Mouse (Mus musculus): ENCODE measurements around the gene Igfbp5. TPM values are rescaled to one million over a fixed set of nuclear protein-coding genes. Genes with fewer than 3 reads are reported as not detected.

Igfbp5 gene
- total and polyA plus RNA-seq, 3 experiments, result 0.03 TPM; not detected in 2

GRCm38 (mm10) chr1:72913073-72913472, 38.4 kb upstream of the Igfbp5 start:
- DNase-seq (ENCODE audit: low read depth, low spot score), result no peak
- no peak overlapping the region for H3K9ac ChIP-seq (ENCODE audit: control insufficient read depth, low read depth, low read length, poor library complexity, severe bottlenecking)
- TF ChIP-seq GATA1 (IDR thresholded peaks at IDR 0.05; ENCODE audit: low read depth, low read length) (no peak), KAT2A (conservative IDR thresholded peaks at IDR 0.05; ENCODE audit: low read depth, low read length) (no peak), CTCF (IDR thresholded peaks at IDR 0.05 in 2 of 3, conservative IDR thresholded peaks at IDR 0.05 in 1 of 3; ENCODE audit: control insufficient read depth in 1 of 3, insufficient read depth in 1 of 3, low read depth in 2 of 3, low read length in 3 of 3, poor library complexity in 1 of 3, severe bottlenecking in 1 of 3) (no peak), RCOR1 (IDR thresholded peaks at IDR 0.05; ENCODE audit: low read depth, low read length) (no peak), E2F4 (IDR thresholded peaks at IDR 0.05; ENCODE audit: borderline replicate concordance, low read depth, low read length) (no peak), MAFK (IDR thresholded peaks at IDR 0.05; ENCODE audit: borderline replicate concordance, low read depth, low read length) (no peak)
- no peaks in the 10 kb centered on the region for H3K36me3 ChIP-seq (ENCODE audit: control insufficient read depth in 1 of 2, insufficient read depth in 2 of 2, low read length in 2 of 2)
- H3K79me2 ChIP-seq (ENCODE audit: control insufficient read depth, insufficient read depth, low read length, poor library complexity), result no peaks in the 10 kb centered on the region
- no peaks in the 10 kb centered on the region for H3K9me3 ChIP-seq (replicated peaks; ENCODE audit: insufficient read depth, low read length)
- no peaks in the 10 kb centered on the region for H3K27me3 ChIP-seq (ENCODE audit: control insufficient read depth in 1 of 2, insufficient read depth in 2 of 2, low read length in 2 of 2)
- H3K4me3 ChIP-seq (ENCODE audit: control insufficient read depth in 1 of 2, insufficient read depth in 1 of 2, low read depth in 2 of 2, low read length in 2 of 2), result no peak overlapping the region
- no peaks in the 10 kb centered on the region for H3K4me1 ChIP-seq (ENCODE audit: control insufficient read depth in 1 of 2, insufficient read depth in 2 of 2, low read length in 2 of 2)
- no peak overlapping the region for H3K27ac ChIP-seq (ENCODE audit: control insufficient read depth, low read depth, low read length)

DNA sequence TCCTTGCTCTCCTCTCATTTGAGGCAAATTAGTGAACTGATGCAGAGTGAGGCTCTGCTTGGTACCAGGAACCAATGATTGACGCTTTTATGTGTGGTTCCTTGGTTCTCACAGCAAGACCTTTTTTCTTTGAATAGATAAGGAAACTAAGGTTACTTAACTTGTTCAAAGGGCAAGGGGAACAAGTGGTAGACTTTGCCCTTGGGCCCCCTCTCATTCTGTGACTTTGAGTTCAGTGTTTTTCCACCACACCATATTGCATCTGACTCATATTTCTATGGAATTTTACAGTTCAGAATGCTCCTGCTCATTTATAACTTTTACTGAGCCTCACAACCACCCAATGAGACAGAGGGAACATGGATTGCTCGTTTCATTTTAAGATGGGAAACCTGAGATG, 21.1 kb upstream of the Igfbp5 start:
- H3K79me2 ChIP-seq (ENCODE audit: control insufficient read depth, insufficient read depth, low read length, poor library complexity), result no peaks in the 10 kb centered on the region
- H3K36me3 ChIP-seq (ENCODE audit: control insufficient read depth in 1 of 2, insufficient read depth in 2 of 2, low read length in 2 of 2), result no peaks in the 10 kb centered on the region
- DNase-seq (ENCODE audit: low read depth, low spot score), result no peak
- no peak overlapping the region for H3K4me3 ChIP-seq (ENCODE audit: control insufficient read depth in 1 of 2, insufficient read depth in 1 of 2, low read depth in 2 of 2, low read length in 2 of 2)
- H3K9ac ChIP-seq (ENCODE audit: control insufficient read depth, low read depth, low read length, poor library complexity, severe bottlenecking), result no peak overlapping the region
- no peaks in the 10 kb centered on the region for H3K4me1 ChIP-seq (ENCODE audit: control insufficient read depth in 1 of 2, insufficient read depth in 2 of 2, low read length in 2 of 2)
- TF ChIP-seq CHD2 (IDR thresholded peaks at IDR 0.05; ENCODE audit: low read length) (no peak), CHD1 (IDR thresholded peaks at IDR 0.05; ENCODE audit: low read depth, low read length) (no peak), GATA1 (IDR thresholded peaks at IDR 0.05; ENCODE audit: low read depth, low read length) (no peak), TCF12 (IDR thresholded peaks at IDR 0.05; ENCODE audit: low read depth, low read length) (no peak), ETS1 (IDR thresholded peaks at IDR 0.05; ENCODE audit: low read depth, low read length) (no peak), SIN3A (IDR thresholded peaks at IDR 0.05; ENCODE audit: low read length) (no peak), TBP (IDR thresholded peaks at IDR 0.05; ENCODE audit: low read depth, low read length) (no peak), E2F4 (IDR thresholded peaks at IDR 0.05; ENCODE audit: borderline replicate concordance, low read depth, low read length) (no peak), KAT2A (conservative IDR thresholded peaks at IDR 0.05; ENCODE audit: low read depth, low read length) (no peak), ZMIZ1 (IDR thresholded peaks at IDR 0.05; ENCODE audit: low read depth, low read length) (no peak), POLR2AphosphoS5 (IDR thresholded peaks at IDR 0.05; ENCODE audit: borderline replicate concordance, low read depth, low read length) (no peak), UBTF (IDR thresholded peaks at IDR 0.05; ENCODE audit: borderline replicate concordance, insufficient read depth, low read depth, low read length) (no peak), USF2 (IDR thresholded peaks at IDR 0.05; ENCODE audit: borderline replicate concordance in 1 of 2, insufficient read depth in 1 of 2, low read depth in 1 of 2, low read length in 2 of 2) (no peak), MXI1 (IDR thresholded peaks at IDR 0.05; ENCODE audit: low read depth, low read length) (no peak), EP300 (IDR thresholded peaks at IDR 0.05; ENCODE audit: low read depth in 1 of 2, low read length in 2 of 2) (no peak), NRF1 (IDR thresholded peaks at IDR 0.05; ENCODE audit: insufficient read depth, low read depth, low read length, poor library complexity, severe bottlenecking) (no peak), RAD21 (IDR thresholded peaks at IDR 0.05; ENCODE audit: low read depth, low read length) (no peak), BHLHE40 (IDR thresholded peaks at IDR 0.05; ENCODE audit: borderline replicate concordance, low read depth, low read length) (no peak), MAX (IDR thresholded peaks at IDR 0.05; ENCODE audit: low read length) (no peak), ZC3H11A (IDR thresholded peaks at IDR 0.05; ENCODE audit: low read depth, low read length) (no peak)
- no peak overlapping the region for H3K27ac ChIP-seq (ENCODE audit: control insufficient read depth, low read depth, low read length)
- H3K9me3 ChIP-seq (replicated peaks; ENCODE audit: insufficient read depth, low read length), result no peaks in the 10 kb centered on the region
- no peaks in the 10 kb centered on the region for H3K27me3 ChIP-seq (ENCODE audit: control insufficient read depth in 1 of 2, insufficient read depth in 2 of 2, low read length in 2 of 2)
